Mouse (Mus musculus) frontal cortex, adult (tissue): Measurements from ENCODE around the gene Tas2r125.
"Not testable (repeated sequence)": the region's sequence is repeated elsewhere in the genome, so short reads cannot be mapped to it uniquely, and the experiment has no call there.

Experiments used
- ATAC-seq: cut with Nextera tagmentation; 2 replicates; pipeline ENCODE4 v1.9.2; 2017; ENCODE audit warnings: mild to moderate bottlenecking, moderate library complexity, mixed read lengths; ENCODE audit not compliant: low TSS enrichment

Gene Tas2r125

GRCm38 (mm10) chr6:132909351-132909750, at the start of gene Tas2r125:
TSS of gene Tas2r125 (plus strand) at chr6:132909651.
- no peak for ATAC-seq

GRCm38 (mm10) chr6:132867708-132868107, 41.7 kb upstream of the Tas2r125 start, which contains the start of gene Tas2r110:
TSS of gene Tas2r110 (plus strand) at chr6:132868008.
- ATAC-seq: no peak

GRCm38 (mm10) chr6:132892711-132893110, 16.7 kb upstream of the Tas2r125 start, which contains the start of gene Tas2r113:
TSS of gene Tas2r113 (plus strand) at chr6:132893011.
- no peak for ATAC-seq

GRCm38 (mm10) chr6:132941376-132941775, 31.9 kb downstream of the Tas2r125 start:
- not testable (repeated sequence) for ATAC-seq

GRCm38 (mm10) chr6:132950802-132951201, 41.4 kb downstream of the Tas2r125 start, which contains the start of gene Tas2r129:
TSS of gene Tas2r129 (plus strand) at chr6:132951102.
- no peak for ATAC-seq

GRCm38 (mm10) chr6:132957819-132958218, 48.4 kb downstream of the Tas2r125 start, which contains the start of gene Tas2r131:
TSS of gene Tas2r131 (minus strand) at chr6:132957919.
- ATAC-seq: no peak
